Mouse (Mus musculus) c-Kit-positive CD71-positive TER-119-negative erythroid progenitor cells, embryonic 14.5 days (primary cell): ENCODE results near the gene Ubr1.
"Not testable (repeated sequence)": the region's sequence is repeated elsewhere in the genome, so short reads cannot be mapped to it uniquely, and the experiment has no call there.

Source experiments
- DNase-seq: peaks from one replicate; pipeline ENCODE4 v3.0.0-alpha.2; 2013; ENCODE audit warnings: low read depth

Gene Ubr1

GRCm38 (mm10) chr2:120976308-120976707 lies 5.8 kb upstream of the Ubr1 start:
- DNase-seq, result no peak

GRCm38 (mm10) chr2:120972964-120973363 lies 2.4 kb upstream of the Ubr1 start:
- no peak for DNase-seq

- not testable (repeated sequence) for DNase-seq
These were observed 1.7 kb upstream of the Ubr1 start for GRCm38 (mm10) chr2:120972257-120972656.

- no peak for DNase-seq
These were observed 1.3 kb upstream of the Ubr1 start for GRCm38 (mm10) chr2:120971766-120972165.

GRCm38 (mm10) chr2:120970045-120970539 lies 423 bp downstream of the Ubr1 start:
- peak; percentile 34 for DNase-seq

GRCm38 (mm10) chr2:120965486-120965885 lies 5.0 kb downstream of the Ubr1 start:
- DNase-seq, result no peak

- DNase-seq, result no peak
These were observed 7.4 kb downstream of the Ubr1 start for GRCm38 (mm10) chr2:120963110-120963509.

GRCm38 (mm10) chr2:120960261-120960660 lies 10.3 kb downstream of the Ubr1 start:
- no peak for DNase-seq

GRCm38 (mm10) chr2:120959827-120960226 lies 10.7 kb downstream of the Ubr1 start:
- no peak for DNase-seq

- no peak for DNase-seq
These were observed 11.2 kb downstream of the Ubr1 start for GRCm38 (mm10) chr2:120959363-120959762.

GRCm38 (mm10) chr2:120952176-120952938 lies 18.2 kb downstream of the Ubr1 start:
- no peak for DNase-seq

- no peak for DNase-seq
These were observed 19.3 kb downstream of the Ubr1 start for GRCm38 (mm10) chr2:120951208-120951607.

- no peak for DNase-seq
These were observed 37.5 kb downstream of the Ubr1 start for GRCm38 (mm10) chr2:120933038-120933437.

GRCm38 (mm10) chr2:120909556-120909955 lies 61.0 kb downstream of the Ubr1 start:
- DNase-seq, result no peak

GRCm38 (mm10) chr2:120896361-120896760 lies 74.2 kb downstream of the Ubr1 start:
- no peak for DNase-seq

GRCm38 (mm10) chr2:120887601-120888000 lies 82.9 kb downstream of the Ubr1 start:
- no peak for DNase-seq

- no peak for DNase-seq
These were observed 97.3 kb downstream of the Ubr1 start for GRCm38 (mm10) chr2:120873192-120873591.

GRCm38 (mm10) chr2:120871447-120872336 lies 98.8 kb downstream of the Ubr1 start:
- no peak for DNase-seq

GRCm38 (mm10) chr2:120867336-120867735 lies 103.2 kb downstream of the Ubr1 start:
- no peak for DNase-seq

GRCm38 (mm10) chr2:120866561-120866960 lies 104.0 kb downstream of the Ubr1 start:
- peak; percentile 46 for DNase-seq

GRCm38 (mm10) chr2:120863389-120863788 lies 107.1 kb downstream of the Ubr1 start:
- DNase-seq, result no peak

- DNase-seq, result no peak
These were observed 109.8 kb downstream of the Ubr1 start for GRCm38 (mm10) chr2:120860699-120861098.

- DNase-seq, result no peak
These were observed 112.4 kb downstream of the Ubr1 start for GRCm38 (mm10) chr2:120858131-120858530.
